Mouse (Mus musculus): Measurements from ENCODE around the gene Nav3. TPM values are rescaled to one million over a fixed set of nuclear protein-coding genes. Genes with fewer than 3 reads are reported as not detected.

The Nav3 gene
- polyA plus RNA-seq (2014; fragmentation: Nextera tagmentation; extraction: Ambion mirVana), result 2.5 and 3.3 TPM in 2 replicates

- Histone ChIP-seq H3K9me3 (ENCODE audit: control insufficient read depth, low read depth, low read length) (no peaks in the 10 kb centered on the region), H3K4me1 (ENCODE audit: control insufficient read depth, insufficient read depth, low read length) (peaks cover 3% of the 10 kb centered on the region; the same call in 1 of the 2 replicates), H3K36me3 (ENCODE audit: control insufficient read depth, insufficient read depth, low read length) (no peaks in the 10 kb centered on the region), H3K9ac (replicated peaks; ENCODE audit: low read depth, low read length) (peak within 1 kb of the TSS; percentile 53), H3K4me2 (replicated peaks; ENCODE audit: low read depth, low read length) (peak within 1 kb of the TSS; percentile 96), H3K27ac (ENCODE audit: low read length) (no peak within 1 kb of the TSS), H3K27me3 (ENCODE audit: control insufficient read depth, insufficient read depth, low read length) (0 out of 2 replicates have a peak, but pooled peaks cover 3% of the 10 kb centered on the region), H3K4me3 (ENCODE audit: low read depth, low read length) (peak within 1 kb of the TSS; percentile 57)
- under 1% methylated on average over 44 of the region's 50 CpGs for WGBS
- peak; percentile 90 for ATAC-seq (ENCODE audit: insufficient number of reproducible peaks, insufficient read depth, low FRiP score, low read depth)
Observed at GRCm38 (mm10) chr10:110455838-110456493, at the start of gene Nav3. TSS of gene Nav3 (minus strand) at chr10:110456204.

- no peak for ATAC-seq (ENCODE audit: insufficient number of reproducible peaks, insufficient read depth, low FRiP score, low read depth)
- Histone ChIP-seq H3K9me3 (ENCODE audit: control insufficient read depth, low read depth, low read length) (no peaks in the 10 kb centered on the region), H3K4me1 (ENCODE audit: control insufficient read depth, insufficient read depth, low read length) (no peaks in the 10 kb centered on the region), H3K27me3 (ENCODE audit: control insufficient read depth, insufficient read depth, low read length) (no peaks in the 10 kb centered on the region), H3K4me3 (ENCODE audit: low read depth, low read length) (no peak overlapping the region), H3K27ac (ENCODE audit: low read length) (no peak overlapping the region), H3K9ac (replicated peaks; ENCODE audit: low read depth, low read length) (no peak overlapping the region), H3K4me2 (replicated peaks; ENCODE audit: low read depth, low read length) (no peak overlapping the region), H3K36me3 (ENCODE audit: control insufficient read depth, insufficient read depth, low read length) (no peaks in the 10 kb centered on the region)
- 77% methylated on average over 5 of the region's 5 CpGs for WGBS
Observed at GRCm38 (mm10) chr10:110485306-110485705, 29.3 kb upstream of the Nav3 start.

GRCm38 (mm10) chr10:110484822-110485221, 28.8 kb upstream of the Nav3 start:
- 20% methylated on average over 8 of the region's 8 CpGs for WGBS
- Histone ChIP-seq H3K4me2 (replicated peaks; ENCODE audit: low read depth, low read length) (no peak overlapping the region), H3K9ac (replicated peaks; ENCODE audit: low read depth, low read length) (no peak overlapping the region)

GRCm38 (mm10) chr10:110479189-110479588, 23.2 kb upstream of the Nav3 start:
- Histone ChIP-seq H3K27me3 (ENCODE audit: control insufficient read depth, insufficient read depth, low read length) (no peaks in the 10 kb centered on the region), H3K4me3 (ENCODE audit: low read depth, low read length) (no peak overlapping the region), H3K9me3 (ENCODE audit: control insufficient read depth, low read depth, low read length) (no peaks in the 10 kb centered on the region), H3K4me1 (ENCODE audit: control insufficient read depth, insufficient read depth, low read length) (no peaks in the 10 kb centered on the region), H3K9ac (replicated peaks; ENCODE audit: low read depth, low read length) (no peak overlapping the region), H3K27ac (ENCODE audit: low read length) (no peak overlapping the region), H3K4me2 (replicated peaks; ENCODE audit: low read depth, low read length) (no peak overlapping the region), H3K36me3 (ENCODE audit: control insufficient read depth, insufficient read depth, low read length) (no peaks in the 10 kb centered on the region)
- no peak for ATAC-seq (ENCODE audit: insufficient number of reproducible peaks, insufficient read depth, low FRiP score, low read depth)
- 94% methylated on average over 3 of the region's 3 CpGs for WGBS

More at GRCm38 (mm10) chr10:110484822-110485221, 28.8 kb upstream of the Nav3 start:
- no peak for ATAC-seq (ENCODE audit: insufficient number of reproducible peaks, insufficient read depth, low FRiP score, low read depth)
- H3K36me3 ChIP-seq (ENCODE audit: control insufficient read depth, insufficient read depth, low read length), result no peaks in the 10 kb centered on the region
- no peaks in the 10 kb centered on the region for H3K27me3 ChIP-seq (ENCODE audit: control insufficient read depth, insufficient read depth, low read length)
- no peak overlapping the region for H3K27ac ChIP-seq (ENCODE audit: low read length)
- H3K9me3 ChIP-seq (ENCODE audit: control insufficient read depth, low read depth, low read length), result no peaks in the 10 kb centered on the region
- H3K4me1 ChIP-seq (ENCODE audit: control insufficient read depth, insufficient read depth, low read length), result no peaks in the 10 kb centered on the region
- no peak overlapping the region for H3K4me3 ChIP-seq (ENCODE audit: low read depth, low read length)

- Histone ChIP-seq H3K27ac (ENCODE audit: low read length) (no peak overlapping the region), H3K36me3 (ENCODE audit: control insufficient read depth, insufficient read depth, low read length) (no peaks in the 10 kb centered on the region), H3K4me1 (ENCODE audit: control insufficient read depth, insufficient read depth, low read length) (no peaks in the 10 kb centered on the region), H3K4me2 (replicated peaks; ENCODE audit: low read depth, low read length) (no peak overlapping the region), H3K4me3 (ENCODE audit: low read depth, low read length) (no peak overlapping the region), H3K27me3 (ENCODE audit: control insufficient read depth, insufficient read depth, low read length) (no peaks in the 10 kb centered on the region), H3K9me3 (ENCODE audit: control insufficient read depth, low read depth, low read length) (no peaks in the 10 kb centered on the region), H3K9ac (replicated peaks; ENCODE audit: low read depth, low read length) (no peak overlapping the region)
- no peak for ATAC-seq (ENCODE audit: insufficient number of reproducible peaks, insufficient read depth, low FRiP score, low read depth)
- 65% methylated on average over 11 of the region's 11 CpGs for WGBS
Observed at GRCm38 (mm10) chr10:110477689-110478314, 21.8 kb upstream of the Nav3 start.

GRCm38 (mm10) chr10:110474107-110474506, 18.1 kb upstream of the Nav3 start:
- H3K9me3 ChIP-seq (ENCODE audit: control insufficient read depth, low read depth, low read length), result no peaks in the 10 kb centered on the region
- H3K36me3 ChIP-seq (ENCODE audit: control insufficient read depth, insufficient read depth, low read length), result no peaks in the 10 kb centered on the region
- H3K9ac ChIP-seq (replicated peaks; ENCODE audit: low read depth, low read length), result no peak overlapping the region
- H3K27me3 ChIP-seq (ENCODE audit: control insufficient read depth, insufficient read depth, low read length), result no peaks in the 10 kb centered on the region
- WGBS, result 69% methylated on average over 1 of the region's 1 CpGs
- H3K4me3 ChIP-seq (ENCODE audit: low read depth, low read length), result no peak overlapping the region
- no peak overlapping the region for H3K27ac ChIP-seq (ENCODE audit: low read length)
- no peak for ATAC-seq (ENCODE audit: insufficient number of reproducible peaks, insufficient read depth, low FRiP score, low read depth)
- H3K4me2 ChIP-seq (replicated peaks; ENCODE audit: low read depth, low read length), result no peak overlapping the region
- no peaks in the 10 kb centered on the region for H3K4me1 ChIP-seq (ENCODE audit: control insufficient read depth, insufficient read depth, low read length)

- Histone ChIP-seq H3K4me3 (ENCODE audit: low read depth, low read length) (no peak overlapping the region), H3K36me3 (ENCODE audit: control insufficient read depth, insufficient read depth, low read length) (no peaks in the 10 kb centered on the region), H3K27me3 (ENCODE audit: control insufficient read depth, insufficient read depth, low read length) (no peaks in the 10 kb centered on the region), H3K4me1 (ENCODE audit: control insufficient read depth, insufficient read depth, low read length) (no peaks in the 10 kb centered on the region), H3K9ac (replicated peaks; ENCODE audit: low read depth, low read length) (no peak overlapping the region), H3K4me2 (replicated peaks; ENCODE audit: low read depth, low read length) (no peak overlapping the region), H3K27ac (ENCODE audit: low read length) (no peak overlapping the region), H3K9me3 (ENCODE audit: control insufficient read depth, low read depth, low read length) (no peaks in the 10 kb centered on the region)
- WGBS, result 76% methylated on average over 4 of the region's 4 CpGs
- no peak for ATAC-seq (ENCODE audit: insufficient number of reproducible peaks, insufficient read depth, low FRiP score, low read depth)
Observed at GRCm38 (mm10) chr10:110469445-110469844, 13.4 kb upstream of the Nav3 start.

GRCm38 (mm10) chr10:110455063-110455837, 754 bp downstream of the Nav3 start:
- Histone ChIP-seq H3K27ac (ENCODE audit: low read length) (no peak overlapping the region), H3K9ac (replicated peaks; ENCODE audit: low read depth, low read length) (peak overlapping the region; percentile 53), H3K36me3 (ENCODE audit: control insufficient read depth, insufficient read depth, low read length) (no peaks in the 10 kb centered on the region), H3K27me3 (ENCODE audit: control insufficient read depth, insufficient read depth, low read length) (0 out of 2 replicates have a peak, but pooled peaks cover 3% of the 10 kb centered on the region), H3K4me3 (ENCODE audit: low read depth, low read length) (peak overlapping the region; percentile 57), H3K4me1 (ENCODE audit: control insufficient read depth, insufficient read depth, low read length) (peaks cover 3% of the 10 kb centered on the region; the same call in 1 of the 2 replicates), H3K4me2 (replicated peaks; ENCODE audit: low read depth, low read length) (peak overlapping the region; percentile 96), H3K9me3 (ENCODE audit: control insufficient read depth, low read depth, low read length) (no peaks in the 10 kb centered on the region)
- under 1% methylated on average over 45 of the region's 45 CpGs for WGBS
- peak; percentile 51; the same call in 1 of the 2 replicates for ATAC-seq (ENCODE audit: insufficient number of reproducible peaks, insufficient read depth, low FRiP score, low read depth)
